Mouse (Mus musculus): ENCODE data around the gene Erc2. TPM values are rescaled to one million over a fixed set of nuclear protein-coding genes. Genes with fewer than 3 reads are reported as not detected.

The Erc2 gene
- polyA plus RNA-seq, 1 experiment, result 0.89 TPM

- no peaks in the 10 kb centered on the region for H3K36me3 ChIP-seq (ENCODE audit: control insufficient read depth, insufficient read depth, low read length)
- H3K4me1 ChIP-seq (ENCODE audit: control insufficient read depth, insufficient read depth, insufficient read length, low read length), result no peaks in the 10 kb centered on the region
- 83% methylated on average over 3 of the region's 3 CpGs for WGBS
- no peak overlapping the region for H3K27ac ChIP-seq (ENCODE audit: insufficient read depth, low read depth, low read length)
- no peak overlapping the region for H3K4me3 ChIP-seq (ENCODE audit: low read depth, low read length)
- no peak for TF ChIP-seq CTCF (IDR thresholded peaks at IDR 0.05; ENCODE audit: extremely low read depth, insufficient read length, insufficient replicate concordance, low read depth, low read length)
- no peak for TF ChIP-seq POLR2A (IDR thresholded peaks at IDR 0.05; ENCODE audit: low read depth, low read length)
- no peaks in the 10 kb centered on the region for H3K27me3 ChIP-seq (ENCODE audit: control insufficient read depth, insufficient read depth, low read length)
These were observed 99.5 kb downstream of the Erc2 start for GRCm38 (mm10) chr14:27721759-27722158.

DNA sequence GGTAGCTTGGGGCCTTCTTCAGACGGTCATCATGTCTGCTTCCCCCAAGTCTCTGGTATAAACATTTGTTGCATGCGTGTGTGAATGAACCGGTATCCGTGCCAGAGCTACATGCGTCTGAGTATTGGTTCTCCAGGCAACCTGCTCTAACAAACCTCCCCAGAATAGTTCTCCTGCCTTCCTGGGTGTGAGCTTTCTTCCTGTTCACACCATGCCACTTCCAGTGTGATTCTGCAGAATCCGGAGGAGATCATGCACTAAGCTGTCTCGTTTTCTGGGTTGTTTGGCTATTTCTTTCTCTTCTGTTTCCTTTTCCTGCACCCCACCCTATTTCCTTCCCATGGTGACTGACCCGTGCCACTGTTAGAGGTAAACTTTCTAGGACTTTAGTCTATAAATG is 105.3 kb downstream of the Erc2 start:
- no peaks in the 10 kb centered on the region for H3K4me1 ChIP-seq (ENCODE audit: control insufficient read depth, insufficient read depth, insufficient read length, low read length)
- H3K36me3 ChIP-seq (ENCODE audit: control insufficient read depth, insufficient read depth, low read length), result no peaks in the 10 kb centered on the region
- H3K27ac ChIP-seq (ENCODE audit: insufficient read depth, low read depth, low read length), result no peak overlapping the region
- no peaks in the 10 kb centered on the region for H3K27me3 ChIP-seq (ENCODE audit: control insufficient read depth, insufficient read depth, low read length)
- no peak overlapping the region for H3K4me3 ChIP-seq (ENCODE audit: low read depth, low read length)
- TF ChIP-seq CTCF (IDR thresholded peaks at IDR 0.05; ENCODE audit: extremely low read depth, insufficient read length, insufficient replicate concordance, low read depth, low read length) (no peak), POLR2A (IDR thresholded peaks at IDR 0.05; ENCODE audit: low read depth, low read length) (no peak)
- WGBS, result 73% methylated on average over 8 of the region's 8 CpGs

GRCm38 (mm10) chr14:27731086-27731485 is 108.9 kb downstream of the Erc2 start:
- no peak overlapping the region for H3K4me3 ChIP-seq (ENCODE audit: low read depth, low read length)
- H3K36me3 ChIP-seq (ENCODE audit: control insufficient read depth, insufficient read depth, low read length), result no peaks in the 10 kb centered on the region
- no peaks in the 10 kb centered on the region for H3K27me3 ChIP-seq (ENCODE audit: control insufficient read depth, insufficient read depth, low read length)
- TF ChIP-seq POLR2A (IDR thresholded peaks at IDR 0.05; ENCODE audit: low read depth, low read length), result no peak
- no peak for TF ChIP-seq CTCF (IDR thresholded peaks at IDR 0.05; ENCODE audit: extremely low read depth, insufficient read length, insufficient replicate concordance, low read depth, low read length)
- H3K27ac ChIP-seq (ENCODE audit: insufficient read depth, low read depth, low read length), result no peak overlapping the region
- H3K4me1 ChIP-seq (ENCODE audit: control insufficient read depth, insufficient read depth, insufficient read length, low read length), result no peaks in the 10 kb centered on the region
- 47% methylated on average over 4 of the region's 4 CpGs for WGBS

- H3K4me1 ChIP-seq (ENCODE audit: control insufficient read depth, insufficient read depth, insufficient read length, low read length), result no peaks in the 10 kb centered on the region
- no peak overlapping the region for H3K27ac ChIP-seq (ENCODE audit: insufficient read depth, low read depth, low read length)
- TF ChIP-seq CTCF (IDR thresholded peaks at IDR 0.05; ENCODE audit: extremely low read depth, insufficient read length, insufficient replicate concordance, low read depth, low read length), result no peak
- no peak for TF ChIP-seq POLR2A (IDR thresholded peaks at IDR 0.05; ENCODE audit: low read depth, low read length)
- H3K4me3 ChIP-seq (ENCODE audit: low read depth, low read length), result no peak overlapping the region
- no peaks in the 10 kb centered on the region for H3K27me3 ChIP-seq (ENCODE audit: control insufficient read depth, insufficient read depth, low read length)
- WGBS, result 61% methylated on average over 1 of the region's 1 CpGs
- H3K36me3 ChIP-seq (ENCODE audit: control insufficient read depth, insufficient read depth, low read length), result no peaks in the 10 kb centered on the region
These were observed 117.2 kb downstream of the Erc2 start for GRCm38 (mm10) chr14:27739436-27739835.

DNA sequence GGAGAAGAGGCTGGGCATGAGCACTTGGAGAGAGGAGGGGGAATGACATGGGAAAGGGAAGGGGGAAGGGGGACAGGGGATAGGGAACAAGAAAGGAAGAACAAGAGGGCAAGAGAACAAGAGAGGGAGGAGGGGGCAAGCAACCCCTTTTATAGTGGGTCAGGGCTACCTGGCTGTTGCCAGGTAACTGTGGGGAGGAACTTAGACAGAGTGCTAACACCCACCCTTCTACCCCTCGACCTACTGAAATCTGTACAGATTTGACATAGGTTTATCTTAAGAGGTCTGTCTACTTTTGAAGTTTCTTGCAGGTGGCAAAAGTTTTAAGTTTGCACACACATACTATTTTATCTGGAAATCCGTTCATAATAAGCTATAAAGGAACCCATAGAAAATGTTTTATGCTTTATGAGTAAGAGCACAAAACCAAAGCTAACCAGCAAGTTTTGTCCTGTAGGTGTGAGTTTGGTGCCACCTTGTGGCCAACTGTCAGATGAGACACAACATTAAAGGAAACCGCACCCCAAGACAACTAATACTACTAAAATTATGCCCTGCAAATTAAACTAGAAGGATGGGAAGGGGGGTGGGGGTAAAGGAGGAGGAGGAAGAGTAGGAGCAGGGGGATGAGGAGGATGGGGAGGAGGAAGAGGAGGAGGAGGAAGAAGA is 119.2 kb downstream of the Erc2 start:
- no peaks in the 10 kb centered on the region for H3K4me1 ChIP-seq (ENCODE audit: control insufficient read depth, insufficient read depth, insufficient read length, low read length)
- no peak overlapping the region for H3K4me3 ChIP-seq (ENCODE audit: low read depth, low read length)
- H3K36me3 ChIP-seq (ENCODE audit: control insufficient read depth, insufficient read depth, low read length), result no peaks in the 10 kb centered on the region
- 9% methylated on average over 3 of the region's 3 CpGs for WGBS
- H3K27ac ChIP-seq (ENCODE audit: insufficient read depth, low read depth, low read length), result no peak overlapping the region
- TF ChIP-seq CTCF (IDR thresholded peaks at IDR 0.05; ENCODE audit: extremely low read depth, insufficient read length, insufficient replicate concordance, low read depth, low read length) (no peak), POLR2A (IDR thresholded peaks at IDR 0.05; ENCODE audit: low read depth, low read length) (no peak)
- H3K27me3 ChIP-seq (ENCODE audit: control insufficient read depth, insufficient read depth, low read length), result no peaks in the 10 kb centered on the region

DNA sequence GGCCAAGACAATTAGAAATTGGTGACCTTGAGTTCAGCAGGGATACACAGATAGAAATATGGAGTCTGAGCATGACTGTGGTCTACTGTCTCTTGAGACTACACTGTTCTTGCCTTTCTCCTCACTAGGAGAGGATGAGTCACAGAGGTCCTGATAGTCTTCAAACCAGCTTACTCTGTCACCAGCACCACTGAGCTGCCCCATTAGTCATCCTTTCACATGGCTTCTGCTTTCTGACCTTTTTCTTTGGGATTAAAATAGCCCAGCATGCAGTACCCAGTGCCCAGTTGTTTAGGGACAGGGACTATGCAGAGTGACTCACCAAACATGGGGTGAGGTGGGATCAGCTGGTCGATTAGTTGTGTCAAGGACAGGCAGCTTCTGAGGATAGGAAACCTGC is 132.1 kb downstream of the Erc2 start:
- Histone ChIP-seq H3K4me3 (ENCODE audit: low read depth, low read length) (no peak overlapping the region), H3K27ac (ENCODE audit: insufficient read depth, low read depth, low read length) (no peak overlapping the region), H3K4me1 (ENCODE audit: control insufficient read depth, insufficient read depth, insufficient read length, low read length) (no peaks in the 10 kb centered on the region), H3K36me3 (ENCODE audit: control insufficient read depth, insufficient read depth, low read length) (no peaks in the 10 kb centered on the region), H3K27me3 (ENCODE audit: control insufficient read depth, insufficient read depth, low read length) (no peaks in the 10 kb centered on the region)
- TF ChIP-seq CTCF (IDR thresholded peaks at IDR 0.05; ENCODE audit: extremely low read depth, insufficient read length, insufficient replicate concordance, low read depth, low read length), result no peak
- no peak for TF ChIP-seq POLR2A (IDR thresholded peaks at IDR 0.05; ENCODE audit: low read depth, low read length)
- 64% methylated on average over 1 of the region's 1 CpGs for WGBS

- H3K4me3 ChIP-seq (ENCODE audit: low read depth, low read length), result no peak overlapping the region
- H3K36me3 ChIP-seq (ENCODE audit: control insufficient read depth, insufficient read depth, low read length), result no peaks in the 10 kb centered on the region
- no peaks in the 10 kb centered on the region for H3K4me1 ChIP-seq (ENCODE audit: control insufficient read depth, insufficient read depth, insufficient read length, low read length)
- 20% methylated on average over 5 of the region's 5 CpGs for WGBS
- no peak overlapping the region for H3K27ac ChIP-seq (ENCODE audit: insufficient read depth, low read depth, low read length)
- H3K27me3 ChIP-seq (ENCODE audit: control insufficient read depth, insufficient read depth, low read length), result no peaks in the 10 kb centered on the region
- no peak for TF ChIP-seq CTCF (IDR thresholded peaks at IDR 0.05; ENCODE audit: extremely low read depth, insufficient read length, insufficient replicate concordance, low read depth, low read length)
- TF ChIP-seq POLR2A (IDR thresholded peaks at IDR 0.05; ENCODE audit: low read depth, low read length), result no peak
These were observed 134.7 kb downstream of the Erc2 start for GRCm38 (mm10) chr14:27756901-27757300.
